Mouse (Mus musculus): ENCODE results near the gene Kif23. TPM values are rescaled to one million over a fixed set of nuclear protein-coding genes. Genes with fewer than 3 reads are reported as not detected.

Kif23 gene
- total RNA-seq, 2 experiments from 2014 or later = 39.2 to 41.4 TPM

Other genes starting within 250 kb of the Kif23 start
- gene Rplp1, start 32.2 kb downstream of the Kif23 start, total RNA-seq (2021) = 1,000 to 10,000 TPM; 2,037 to 2,325 TPM
- gene Paqr5, start 80.1 kb upstream of the Kif23 start, total RNA-seq (2021) = under 1 TPM in 1 of 2 experiments, not detected in 1; 0.23 TPM
- gene Glce, start 175.9 kb upstream of the Kif23 start, total RNA-seq (2021) = 10 to 100 TPM; 21.7 to 23.0 TPM